Mouse (Mus musculus): ENCODE data around the gene Zeb2. TPM values are rescaled to one million over a fixed set of nuclear protein-coding genes. Genes with fewer than 3 reads are reported as not detected.

Gene Zeb2
- polyA plus RNA-seq, 1 experiment from 2014 or later, result 57.1 TPM

DNA sequence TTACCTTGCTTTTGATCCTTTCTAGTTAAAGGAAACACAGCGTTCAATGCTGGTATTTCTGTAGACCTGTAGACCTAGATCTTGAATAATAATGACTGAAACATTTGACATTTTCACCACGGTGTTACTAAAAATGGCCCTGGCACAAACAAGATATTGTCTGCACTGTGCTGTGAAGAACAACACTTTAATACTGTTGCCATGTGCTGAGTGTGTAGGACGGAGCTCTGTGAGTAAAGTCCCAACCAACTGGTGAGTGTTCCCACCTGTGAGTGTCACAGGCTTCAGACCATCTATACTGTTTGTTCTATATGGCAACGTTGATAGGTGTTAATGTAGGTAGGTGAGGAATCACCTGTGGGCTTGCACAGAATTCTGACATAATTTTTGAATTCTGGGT lies 8.0 kb upstream of the Zeb2 start:
- H3K9me3 ChIP-seq (replicated peaks), result no peaks in the 10 kb centered on the region
- H3K4me2 ChIP-seq, result no peak overlapping the region
- WGBS, result 77% methylated on average over 4 of the region's 4 CpGs
- H3K27ac ChIP-seq, result no peak overlapping the region
- H3K4me3 ChIP-seq (replicated peaks), result no peak overlapping the region
- H3K4me1 ChIP-seq, result no peaks in the 10 kb centered on the region
- no peaks in the 10 kb centered on the region for H3K36me3 ChIP-seq
- H3K9ac ChIP-seq, result no peak overlapping the region
- H3K27me3 ChIP-seq, result no peaks in the 10 kb centered on the region
- ATAC-seq (replicated peaks; ENCODE audit: low FRiP score), result no peak

GRCm38 (mm10) chr2:45123490-45123889 lies 6.3 kb upstream of the Zeb2 start:
- Histone ChIP-seq H3K27ac (no peak overlapping the region), H3K4me3 (replicated peaks) (no peak overlapping the region), H3K4me1 (no peaks in the 10 kb centered on the region), H3K9ac (no peak overlapping the region), H3K36me3 (no peaks in the 10 kb centered on the region), H3K27me3 (no peaks in the 10 kb centered on the region), H3K4me2 (no peak overlapping the region), H3K9me3 (replicated peaks) (no peaks in the 10 kb centered on the region)
- 81% methylated on average over 5 of the region's 5 CpGs for WGBS
- no peak for ATAC-seq (replicated peaks; ENCODE audit: low FRiP score)

GRCm38 (mm10) chr2:45118121-45118520 lies 926 bp upstream of the Zeb2 start:
- no peak for ATAC-seq (replicated peaks; ENCODE audit: low FRiP score)
- peaks cover 18% of the 10 kb centered on the region for H3K4me1 ChIP-seq
- no peaks in the 10 kb centered on the region for H3K36me3 ChIP-seq
- no peaks in the 10 kb centered on the region for H3K9me3 ChIP-seq (replicated peaks)
- 0 out of 2 replicates have a peak overlapping the region, but pooled peaks have one; percentile 14 for H3K4me2 ChIP-seq
- no peak overlapping the region for H3K27ac ChIP-seq
- H3K9ac ChIP-seq, result no peak overlapping the region
- 53% methylated on average over 3 of the region's 3 CpGs for WGBS
- no peak overlapping the region for H3K4me3 ChIP-seq (replicated peaks)
- peaks cover 7% of the 10 kb centered on the region; the same call in 1 of the 2 replicates for H3K27me3 ChIP-seq

- H3K36me3 ChIP-seq, result no peaks in the 10 kb centered on the region
- peak overlapping the region; percentile 90 for H3K27ac ChIP-seq
- H3K4me3 ChIP-seq (replicated peaks), result peak overlapping the region; percentile 52
- WGBS, result 26% methylated on average over 7 of the region's 7 CpGs
- H3K9me3 ChIP-seq (replicated peaks), result no peaks in the 10 kb centered on the region
- ATAC-seq (replicated peaks; ENCODE audit: low FRiP score), result no peak
- H3K4me1 ChIP-seq, result peaks cover 22% of the 10 kb centered on the region
- H3K4me2 ChIP-seq, result peak overlapping the region; percentile 72
- H3K9ac ChIP-seq, result peak overlapping the region; percentile 52
- H3K27me3 ChIP-seq, result peaks cover 7% of the 10 kb centered on the region; the same call in 1 of the 2 replicates
These were observed 397 bp upstream of the Zeb2 start for GRCm38 (mm10) chr2:45117592-45117991.

DNA sequence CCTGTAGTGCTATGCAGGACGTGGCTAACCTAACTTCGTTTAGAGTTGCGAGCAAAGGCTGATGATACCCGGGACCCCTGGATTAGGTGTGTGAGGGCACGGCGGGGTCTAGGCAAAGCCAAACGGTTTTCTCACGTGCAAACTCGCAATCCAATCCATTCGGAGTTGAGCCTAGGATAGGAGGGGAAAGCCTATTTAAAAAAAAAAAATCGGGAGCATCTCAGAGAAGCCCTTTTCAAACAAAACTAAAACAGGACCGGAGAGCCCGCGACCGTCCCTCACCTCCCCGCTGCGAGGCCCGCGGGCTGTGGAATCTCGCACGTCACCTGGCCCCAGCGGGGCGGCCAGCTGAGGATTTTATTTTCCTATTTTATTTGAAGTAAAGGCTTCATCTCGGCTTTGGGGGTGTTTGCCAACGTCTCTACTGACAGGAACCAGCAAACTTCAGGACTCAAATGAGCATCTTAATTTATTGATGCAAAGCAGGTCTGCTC lies 617 bp downstream of the Zeb2 start:
- Histone ChIP-seq H3K4me3 (replicated peaks) (peak overlapping the region; percentile 52), H3K27me3 (peaks cover 7% of the 10 kb centered on the region; the same call in 1 of the 2 replicates), H3K9ac (peak overlapping the region; percentile 52), H3K36me3 (no peaks in the 10 kb centered on the region), H3K4me1 (peaks cover 23% of the 10 kb centered on the region), H3K27ac (peak overlapping the region; percentile 90), H3K4me2 (peak overlapping the region; percentile 72), H3K9me3 (replicated peaks) (no peaks in the 10 kb centered on the region)
- WGBS, result under 1% methylated on average over 25 of the region's 25 CpGs
- ATAC-seq (replicated peaks; ENCODE audit: low FRiP score), result peak; percentile 24

- ATAC-seq (replicated peaks; ENCODE audit: low FRiP score), result peak; percentile 46; the same call in 1 of the 2 replicates
- WGBS, result under 1% methylated on average over 23 of the region's 23 CpGs
- Histone ChIP-seq H3K36me3 (no peaks in the 10 kb centered on the region), H3K27me3 (peaks cover 7% of the 10 kb centered on the region; the same call in 1 of the 2 replicates), H3K27ac (peak overlapping the region; percentile 90), H3K4me3 (replicated peaks) (peak overlapping the region; percentile 52), H3K9me3 (replicated peaks) (no peaks in the 10 kb centered on the region), H3K4me2 (peak overlapping the region; percentile 72), H3K4me1 (peaks cover 23% of the 10 kb centered on the region), H3K9ac (peak overlapping the region; percentile 52)
These were observed 1.3 kb downstream of the Zeb2 start for GRCm38 (mm10) chr2:45115720-45116495.

DNA sequence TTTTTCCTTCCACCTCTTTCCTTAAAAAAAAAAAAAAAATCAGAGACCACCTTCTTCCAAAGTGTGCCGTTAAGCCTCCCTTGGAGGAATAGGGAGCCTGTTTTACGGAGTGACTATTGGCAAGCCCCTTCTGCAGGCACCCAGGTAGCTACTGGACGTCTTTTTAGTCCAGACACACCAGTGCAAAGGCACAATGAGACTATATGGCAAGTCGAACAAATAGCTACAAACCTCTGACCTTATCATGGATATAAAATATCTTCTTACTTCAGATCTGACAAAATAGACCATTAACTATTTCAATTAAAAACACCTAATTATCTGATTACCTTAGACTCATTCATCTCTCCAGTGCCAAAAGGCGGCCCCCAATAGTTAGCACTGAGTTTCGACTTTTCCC lies 2.0 kb downstream of the Zeb2 start:
- H3K9ac ChIP-seq, result 0 out of 2 replicates have a peak overlapping the region, but pooled peaks have one; percentile 52
- no peaks in the 10 kb centered on the region for H3K36me3 ChIP-seq
- no peaks in the 10 kb centered on the region for H3K9me3 ChIP-seq (replicated peaks)
- WGBS, result 8% methylated on average over 6 of the region's 6 CpGs
- peak overlapping the region; percentile 72 for H3K4me2 ChIP-seq
- peak overlapping the region; percentile 90 for H3K27ac ChIP-seq
- H3K4me3 ChIP-seq (replicated peaks), result peak overlapping the region; percentile 52
- H3K27me3 ChIP-seq, result peaks cover 7% of the 10 kb centered on the region; the same call in 1 of the 2 replicates
- H3K4me1 ChIP-seq, result peaks cover 26% of the 10 kb centered on the region
- ATAC-seq (replicated peaks; ENCODE audit: low FRiP score), result no peak

DNA sequence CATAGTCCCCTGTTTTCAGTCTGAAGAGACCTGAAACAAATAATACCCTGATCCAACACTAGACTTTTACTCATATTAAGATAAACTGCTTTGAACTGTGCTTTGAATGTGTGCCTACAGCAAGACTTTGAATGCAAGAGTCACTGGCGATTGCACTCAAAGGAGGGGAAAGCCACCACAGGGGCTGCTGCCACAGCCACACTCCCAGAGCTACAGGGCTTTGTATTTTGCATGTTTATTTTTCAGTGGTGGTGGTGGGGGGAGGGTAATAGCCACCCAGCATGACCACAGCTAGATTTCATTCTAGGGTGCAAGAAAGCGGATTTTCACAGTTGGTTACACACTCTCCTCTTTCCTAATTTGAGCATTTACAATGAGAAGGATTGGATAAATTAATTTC lies 2.6 kb downstream of the Zeb2 start:
- H3K4me3 ChIP-seq (replicated peaks), result no peak overlapping the region
- no peak overlapping the region; the same call in 1 of the 2 replicates for H3K4me2 ChIP-seq
- peaks cover 26% of the 10 kb centered on the region for H3K4me1 ChIP-seq
- H3K27me3 ChIP-seq, result peaks cover 7% of the 10 kb centered on the region; the same call in 1 of the 2 replicates
- H3K27ac ChIP-seq, result peak overlapping the region; percentile 56
- H3K9ac ChIP-seq, result no peak overlapping the region
- ATAC-seq (replicated peaks; ENCODE audit: low FRiP score), result no peak
- H3K36me3 ChIP-seq, result no peaks in the 10 kb centered on the region
- whole genome bisulfite sequencing, result 33% methylated on average over 2 of the region's 2 CpGs
- no peaks in the 10 kb centered on the region for H3K9me3 ChIP-seq (replicated peaks)

DNA sequence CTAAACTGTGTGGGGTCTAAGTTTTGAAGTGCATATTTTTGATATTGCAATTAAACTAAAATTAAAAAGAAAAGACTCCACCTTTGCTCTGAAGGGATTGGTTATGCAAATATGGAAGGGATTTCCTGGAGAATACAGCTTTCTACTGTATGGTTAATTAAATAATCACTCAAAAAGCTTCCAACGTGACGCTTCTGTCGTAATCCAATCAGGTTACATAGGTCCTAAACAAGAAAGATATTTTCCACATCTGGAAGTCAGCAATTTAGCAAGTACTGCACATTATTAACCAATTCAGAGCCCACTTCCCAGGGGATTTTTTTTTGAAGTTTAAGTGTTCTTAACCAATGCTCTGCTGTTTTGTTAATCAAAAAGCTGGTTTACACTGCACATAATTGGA lies 3.3 kb downstream of the Zeb2 start:
- Histone ChIP-seq H3K27me3 (peaks cover 7% of the 10 kb centered on the region; the same call in 1 of the 2 replicates), H3K9ac (no peak overlapping the region), H3K4me1 (peaks cover 26% of the 10 kb centered on the region), H3K4me3 (replicated peaks) (0 out of 2 replicates have a peak overlapping the region, but pooled peaks have one; percentile 82), H3K27ac (peak overlapping the region; percentile 75), H3K4me2 (peak overlapping the region; percentile 77), H3K36me3 (no peaks in the 10 kb centered on the region), H3K9me3 (replicated peaks) (no peaks in the 10 kb centered on the region)
- 39% methylated on average over 3 of the region's 3 CpGs for WGBS
- ATAC-seq (replicated peaks; ENCODE audit: low FRiP score), result no peak

- H3K9ac ChIP-seq, result peak overlapping the region; percentile 54
- H3K27me3 ChIP-seq, result peaks cover 7% of the 10 kb centered on the region; the same call in 1 of the 2 replicates
- H3K9me3 ChIP-seq (replicated peaks), result no peaks in the 10 kb centered on the region
- 0 out of 2 replicates have a peak, but pooled peaks have one; percentile 9 for ATAC-seq (replicated peaks; ENCODE audit: low FRiP score)
- H3K4me3 ChIP-seq (replicated peaks), result peak overlapping the region; percentile 82
- peaks cover 26% of the 10 kb centered on the region for H3K4me1 ChIP-seq
- peak overlapping the region; percentile 94 for H3K27ac ChIP-seq
- H3K36me3 ChIP-seq, result no peaks in the 10 kb centered on the region
- 2% methylated on average over 23 of the region's 25 CpGs for WGBS
- H3K4me2 ChIP-seq, result peak overlapping the region; percentile 77
These were observed 4.1 kb downstream of the Zeb2 start for GRCm38 (mm10) chr2:45112891-45113683.

DNA sequence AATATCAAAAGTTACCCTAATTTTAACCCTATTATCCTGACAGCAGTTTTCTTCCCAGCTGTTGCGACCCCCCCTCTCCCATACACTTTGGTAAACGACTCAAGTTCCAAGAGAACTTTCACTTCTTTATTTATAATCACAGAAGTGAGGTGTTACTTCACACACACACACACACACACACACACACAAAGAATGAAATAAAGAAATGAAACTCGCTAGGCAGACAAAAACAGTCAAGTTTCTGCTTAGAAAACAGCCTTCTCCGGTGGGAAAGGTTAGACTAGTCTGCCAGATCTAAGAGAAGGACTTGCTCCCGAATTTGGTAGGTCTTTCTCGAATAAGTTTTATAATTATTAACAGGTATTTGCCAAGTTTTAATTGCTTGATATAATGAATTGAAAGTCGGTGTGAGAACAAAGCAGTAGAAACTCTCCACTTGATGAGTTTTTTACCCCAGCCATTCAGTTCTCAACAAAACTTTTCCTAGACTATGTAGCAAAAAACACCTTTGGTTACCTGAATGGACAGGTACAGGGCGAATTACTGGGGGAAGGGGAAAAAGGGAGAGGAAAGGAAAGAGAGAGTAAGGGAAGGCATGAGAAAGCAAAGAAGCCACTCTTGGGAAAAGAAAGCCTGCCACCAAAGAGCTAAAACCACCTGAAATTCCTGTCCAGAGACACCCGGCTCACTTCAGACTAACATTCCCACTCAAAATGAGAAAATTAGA lies 5.0 kb downstream of the Zeb2 start:
- H3K4me2 ChIP-seq, result peak overlapping the region; percentile 77

More for the DNA sequence above, 5.0 kb downstream of the Zeb2 start:
- H3K9ac ChIP-seq, result peak overlapping the region; percentile 54
- peaks cover 32% of the 10 kb centered on the region for H3K4me1 ChIP-seq
- H3K27ac ChIP-seq, result peak overlapping the region; percentile 94
- peaks cover 11% of the 10 kb centered on the region; the same call in 1 of the 2 replicates for H3K27me3 ChIP-seq
- no peak for ATAC-seq (replicated peaks; ENCODE audit: low FRiP score)
- no peaks in the 10 kb centered on the region for H3K9me3 ChIP-seq (replicated peaks)
- peak overlapping the region; percentile 82 for H3K4me3 ChIP-seq (replicated peaks)
- WGBS, result 5% methylated on average over 9 of the region's 9 CpGs
- H3K36me3 ChIP-seq, result no peaks in the 10 kb centered on the region
